Mouse (Mus musculus): ENCODE measurements around the gene Bcas3.
"Not testable (repeated sequence)": the region's sequence is repeated elsewhere in the genome, so short reads cannot be mapped to it uniquely, and the experiment has no call there.

Bcas3 gene

GRCm38 (mm10) chr11:85712026-85712804, 359.2 kb downstream of the Bcas3 start:
- DNase-seq (ENCODE audit: low read depth), result no peak

DNA sequence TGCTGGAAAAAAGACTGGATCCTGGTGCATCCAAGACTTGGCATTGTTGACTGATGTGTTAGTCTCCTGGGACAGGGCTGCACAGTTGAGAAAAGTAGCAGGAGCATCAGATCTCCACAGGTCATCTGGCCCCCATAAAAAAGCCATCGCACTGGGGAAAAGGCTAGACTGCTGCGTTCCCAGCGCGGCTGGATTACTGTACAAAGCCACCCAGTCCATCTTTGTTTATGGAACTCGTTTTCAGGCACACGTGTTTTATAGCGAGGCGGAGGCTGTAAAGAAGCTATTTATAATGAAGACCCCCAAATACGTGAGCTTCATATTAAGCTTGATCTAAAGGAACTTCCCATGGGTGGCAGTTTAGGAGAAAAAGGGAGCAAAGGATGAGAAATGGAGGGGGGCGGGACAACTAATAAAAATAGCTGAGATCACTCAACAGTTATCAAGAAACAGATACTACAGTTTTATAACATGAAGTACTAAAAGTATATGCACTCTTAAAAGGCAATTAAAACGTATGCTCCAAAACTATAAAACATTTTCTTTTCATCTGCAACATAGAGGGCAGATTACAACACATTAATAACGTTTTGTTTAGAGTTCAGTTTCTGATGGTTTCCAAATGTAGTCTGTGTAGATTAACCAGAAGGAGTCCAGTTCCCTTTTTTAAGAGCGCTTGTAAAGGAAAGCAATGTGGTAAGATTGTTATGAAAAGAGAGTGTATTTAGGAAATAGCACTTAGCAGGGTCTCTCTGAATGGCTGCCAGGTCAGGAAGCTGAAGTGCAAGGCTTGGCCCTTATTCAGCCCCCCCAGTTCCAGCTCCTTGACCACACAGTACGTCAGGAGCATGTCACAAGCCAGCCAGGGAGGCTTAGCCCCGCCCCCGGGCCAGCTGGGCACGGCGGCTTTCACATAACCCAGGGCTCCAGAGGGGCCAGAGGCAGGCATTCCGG, 360.2 kb downstream of the Bcas3 start:
- DNase-seq (ENCODE audit: low read depth), result peak; percentile 15

- DNase-seq (ENCODE audit: low read depth), result no peak
These were observed 360.8 kb downstream of the Bcas3 start for GRCm38 (mm10) chr11:85713814-85714208.

DNA sequence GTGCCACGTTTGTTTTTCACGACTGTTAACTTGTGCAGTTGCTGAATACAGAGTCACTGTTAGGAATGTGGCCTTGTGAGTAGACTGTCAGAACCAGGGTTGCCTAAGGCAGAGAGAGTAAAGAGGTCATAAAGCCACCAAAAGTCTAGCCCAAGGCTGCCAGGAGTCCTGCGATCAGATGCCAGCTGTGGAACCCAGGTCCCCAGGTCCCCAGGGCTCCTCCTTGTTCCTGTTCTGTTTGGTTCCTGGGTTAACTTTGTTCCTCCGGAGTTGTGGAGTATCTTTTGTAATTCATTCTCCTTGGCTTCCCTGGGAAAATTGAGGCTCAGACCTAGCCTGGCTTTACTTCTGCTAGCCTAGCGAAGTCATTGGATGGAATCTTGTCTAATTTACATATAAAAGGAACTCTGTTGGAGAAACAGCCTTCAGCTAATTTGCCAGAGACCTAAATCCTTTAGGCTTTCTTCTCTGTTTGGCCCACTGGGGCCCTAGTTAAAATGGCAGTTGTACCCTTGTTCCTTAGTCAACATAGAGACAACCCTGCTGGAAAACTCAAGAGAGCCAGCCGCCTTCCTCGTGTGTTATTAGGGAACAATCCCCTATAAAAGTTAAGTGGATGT, 361.5 kb downstream of the Bcas3 start:
- no peak for DNase-seq (ENCODE audit: low read depth)

- DNase-seq (ENCODE audit: low read depth), result not testable (repeated sequence)
These were observed 363.8 kb downstream of the Bcas3 start for GRCm38 (mm10) chr11:85716730-85717129.

DNA sequence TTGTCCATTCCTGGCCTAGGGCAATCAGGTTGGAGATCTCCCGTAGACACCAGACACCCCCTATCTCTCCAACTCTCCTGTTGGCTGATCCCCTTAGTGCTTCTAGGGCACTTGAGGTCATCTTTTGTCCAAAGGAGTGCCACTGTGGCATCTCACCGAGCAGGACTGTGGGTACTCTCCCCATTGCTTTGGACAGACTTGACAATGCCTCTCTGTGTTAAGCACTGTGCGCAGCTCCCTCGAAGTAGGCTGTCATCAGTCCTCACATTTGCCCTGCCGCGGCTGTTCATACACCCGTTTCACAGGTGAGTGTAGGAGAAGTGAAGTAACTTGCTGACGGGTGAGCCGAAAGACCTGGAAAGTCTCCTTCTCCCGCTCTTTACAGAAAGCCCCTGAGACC, 366.1 kb downstream of the Bcas3 start:
- no peak for DNase-seq (ENCODE audit: low read depth)

GRCm38 (mm10) chr11:85719766-85720165, 366.8 kb downstream of the Bcas3 start:
- DNase-seq (ENCODE audit: low read depth), result no peak

- no peak for DNase-seq (ENCODE audit: low read depth)
These were observed 367.4 kb downstream of the Bcas3 start for GRCm38 (mm10) chr11:85720269-85720773.

GRCm38 (mm10) chr11:85721986-85722385, 369.0 kb downstream of the Bcas3 start:
- DNase-seq (ENCODE audit: low read depth), result no peak

DNA sequence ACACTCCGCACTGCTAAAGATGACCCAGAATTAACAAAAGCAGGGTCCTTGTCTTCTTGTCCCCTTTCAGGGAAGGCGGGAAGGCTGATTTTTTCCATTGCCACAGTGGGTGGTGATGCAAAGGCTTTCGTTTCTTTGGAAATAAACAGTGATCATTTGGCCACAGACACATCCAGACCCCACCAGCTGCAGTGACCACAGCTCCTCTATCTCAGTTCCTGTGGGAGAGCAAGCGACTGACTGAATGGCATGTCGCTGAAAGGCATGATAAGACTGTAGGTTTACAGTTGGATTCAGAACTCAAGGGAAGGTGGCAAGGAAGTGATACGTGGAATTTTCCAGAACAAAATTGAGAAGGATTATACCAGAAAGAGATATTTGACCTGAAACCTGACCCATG, 371.2 kb downstream of the Bcas3 start:
- DNase-seq (ENCODE audit: low read depth), result no peak

DNA sequence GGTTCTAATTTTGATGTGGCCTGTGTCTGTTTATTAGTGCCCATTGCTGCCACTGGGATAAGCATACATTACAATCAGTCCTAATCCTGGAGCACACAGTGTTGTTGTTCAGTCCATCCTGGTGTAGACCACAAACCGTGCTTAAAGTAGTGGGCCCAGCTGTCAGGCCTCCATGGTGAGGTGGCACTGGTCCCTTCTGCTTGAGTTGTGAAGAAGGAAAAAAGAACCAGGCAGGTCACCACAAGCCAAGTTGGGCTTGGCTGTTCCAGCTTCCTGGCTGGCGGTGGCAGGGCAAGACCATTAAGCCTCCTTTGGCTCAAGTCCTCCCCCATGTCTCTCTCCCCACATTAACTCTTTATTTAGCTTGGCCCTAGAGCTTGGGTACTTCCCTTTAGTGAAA, 376.8 kb downstream of the Bcas3 start:
- no peak for DNase-seq (ENCODE audit: low read depth)

- no peak for DNase-seq (ENCODE audit: low read depth)
These were observed 379.6 kb downstream of the Bcas3 start for GRCm38 (mm10) chr11:85732462-85733012.

DNA sequence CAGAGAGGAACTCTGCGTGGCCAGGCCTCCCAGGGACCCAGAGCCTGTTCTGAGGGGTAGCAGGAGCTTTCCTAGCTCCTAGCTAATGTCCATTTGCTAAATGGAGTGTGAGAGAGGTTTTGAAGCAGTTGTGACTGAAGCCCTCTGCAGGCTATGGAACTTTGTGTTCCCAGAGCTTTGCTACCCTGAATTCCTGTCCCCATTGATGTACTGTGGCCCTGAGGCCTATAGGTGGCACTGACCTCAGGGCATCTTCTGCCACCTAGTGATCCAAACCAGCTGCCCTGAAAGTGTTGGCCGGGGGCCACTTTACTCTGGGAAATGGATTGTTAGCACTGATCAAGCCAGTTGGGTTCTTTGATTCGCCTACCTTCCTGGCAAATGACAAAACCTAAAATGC, 380.6 kb downstream of the Bcas3 start:
- no peak for DNase-seq (ENCODE audit: low read depth)

DNA sequence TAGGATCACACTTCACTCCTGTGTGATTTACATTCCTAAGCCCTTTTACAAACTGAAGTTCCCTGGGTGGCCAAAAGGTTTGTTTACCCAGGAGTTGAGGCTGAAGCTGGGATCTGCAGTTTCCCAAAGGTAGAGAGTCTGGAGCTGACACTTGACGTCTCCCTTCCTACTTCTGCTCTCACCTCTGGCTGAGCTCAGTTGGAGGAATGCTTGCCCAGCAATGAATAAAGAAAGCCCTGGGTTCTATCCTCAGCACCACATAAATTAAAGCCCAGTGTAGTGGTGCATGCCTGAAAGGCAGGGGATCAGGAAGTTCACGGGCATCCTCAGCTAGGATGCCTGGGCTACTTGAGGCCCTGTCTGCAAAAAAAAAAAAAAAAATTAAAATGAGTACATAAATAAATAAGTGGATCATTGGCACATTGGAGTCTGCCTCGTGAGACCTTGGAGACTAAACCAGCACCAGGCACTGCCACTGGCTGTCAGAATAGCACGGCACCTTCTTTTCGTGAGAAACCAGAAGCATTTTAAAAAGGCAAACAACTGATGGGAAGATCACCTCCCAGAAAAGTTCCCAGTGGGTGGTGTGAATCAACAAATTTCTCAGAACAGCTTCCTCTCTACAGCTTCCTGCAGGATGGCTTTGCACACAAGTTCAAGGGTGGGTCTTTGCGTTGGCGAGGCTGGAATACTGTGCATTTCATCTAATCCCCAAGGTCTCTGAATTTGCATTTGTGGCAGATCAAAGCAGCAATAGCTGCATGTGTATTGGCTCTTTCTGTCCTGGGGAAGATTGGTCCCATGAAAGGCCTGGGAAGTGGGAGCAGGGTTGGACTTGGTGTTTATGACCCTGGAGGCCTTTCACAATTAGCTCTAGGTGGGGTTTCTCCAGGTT, 381.6 kb downstream of the Bcas3 start:
- no peak for DNase-seq (ENCODE audit: low read depth)

DNA sequence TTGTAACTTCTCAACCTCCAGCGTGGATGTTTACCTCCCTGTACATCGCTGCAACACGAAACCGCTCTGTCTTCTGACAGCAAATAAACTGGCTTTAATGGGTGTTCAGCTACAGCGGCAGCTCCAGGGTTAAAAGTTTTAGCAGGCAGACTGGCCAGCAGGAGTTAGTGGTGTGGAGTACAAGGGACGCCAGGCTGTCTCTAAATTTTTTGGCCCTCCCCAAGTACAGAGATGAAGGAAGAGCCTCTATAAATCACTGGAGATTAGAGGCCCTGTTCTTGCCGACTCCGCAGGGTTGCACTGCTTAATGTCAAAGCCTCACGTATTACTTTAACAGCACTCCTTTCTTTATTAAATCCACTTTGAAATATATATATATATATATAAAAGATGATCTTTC, 384.3 kb downstream of the Bcas3 start:
- no peak for DNase-seq (ENCODE audit: low read depth)

- no peak for DNase-seq (ENCODE audit: low read depth)
These were observed 384.9 kb downstream of the Bcas3 start for GRCm38 (mm10) chr11:85737893-85738292.

GRCm38 (mm10) chr11:85738585-85738984, 385.6 kb downstream of the Bcas3 start:
- DNase-seq (ENCODE audit: low read depth), result no peak

GRCm38 (mm10) chr11:85739266-85739977, 386.5 kb downstream of the Bcas3 start:
- DNase-seq (ENCODE audit: low read depth), result no peak

- no peak for DNase-seq (ENCODE audit: low read depth)
These were observed 393.4 kb downstream of the Bcas3 start for GRCm38 (mm10) chr11:85746373-85746772.

GRCm38 (mm10) chr11:85748891-85749290, 395.9 kb downstream of the Bcas3 start:
- no peak for DNase-seq (ENCODE audit: low read depth)

Measured in NIH3T3 (cell line).